Mouse (Mus musculus) ES-Bruce4 (cell line): ENCODE measurements around the gene Plekhm3. TPM values are rescaled to one million over a fixed set of nuclear protein-coding genes. Genes with fewer than 3 reads are reported as not detected.

Experiments
- H3K27ac ChIP-seq: 2 replicates; pipeline ENCODE4 v1.5.1; 2012; ENCODE audit warnings: low read length, inconsistent platforms; ENCODE audit not compliant: insufficient read depth
- H3K27me3 ChIP-seq: 2 replicates; pipeline ENCODE4 v1.6.1; 2012; ENCODE audit warnings: mild to moderate bottlenecking, low read length, inconsistent platforms; ENCODE audit not compliant: control insufficient read depth, poor library complexity, insufficient read depth, severe bottlenecking
- H3K36me3 ChIP-seq: 2 replicates; pipeline ENCODE4 v1.6.1; 2012; ENCODE audit warnings: inconsistent platforms, mild to moderate bottlenecking, low read length, moderate library complexity; ENCODE audit not compliant: control insufficient read depth, poor library complexity, insufficient read depth, severe bottlenecking
- H3K4me1 ChIP-seq: one replicate; pipeline ENCODE4 v1.8.1; 2011; ENCODE audit warnings: low read length; ENCODE audit not compliant: control insufficient read depth, insufficient read depth
- H3K4me3 ChIP-seq: 2 replicates; pipeline ENCODE4 v1.5.1; 2011; ENCODE audit warnings: low read depth, mild to moderate bottlenecking, low read length
- H3K9ac ChIP-seq: 2 replicates; pipeline ENCODE4 v1.6.1; 2012; ENCODE audit warnings: low read depth, mild to moderate bottlenecking, inconsistent platforms; ENCODE audit not compliant: poor library complexity, severe bottlenecking
- H3K9me3 ChIP-seq: replicated peaks from 2 replicates; pipeline ENCODE4 v1.6.1; 2012; ENCODE audit warnings: mild to moderate bottlenecking, low read length, inconsistent platforms; ENCODE audit not compliant: control insufficient read depth, poor library complexity, insufficient read depth, severe bottlenecking
- CTCF ChIP-seq: IDR thresholded peaks from one replicate; pipeline ENCODE4 v1.8.1; 2011; ENCODE audit warnings: low read depth, low read length
- EP300 ChIP-seq: IDR thresholded peaks from 2 replicates; pipeline ENCODE4 v1.6.1; 2011; ENCODE audit warnings: low read depth, low read length; ENCODE audit not compliant: insufficient read depth
- POLR2A ChIP-seq: IDR thresholded peaks from one replicate; pipeline ENCODE4 v1.8.1; 2011; ENCODE audit warnings: low read length; ENCODE audit not compliant: insufficient read depth
- polyA plus RNA-seq: library from polyadenylated mRNA; stranded (reverse); fragments of >200 nt; gene quantifications from 2 replicates; pipeline ENCODE4 v1.2.4, GENCODE M21; 2011; ENCODE audit warnings: low read depth; ENCODE audit not compliant: missing spikeins, insufficient read depth, insufficient read length

Plekhm3 gene
- polyA plus RNA-seq, 1 experiment: 9.5 TPM

DNA sequence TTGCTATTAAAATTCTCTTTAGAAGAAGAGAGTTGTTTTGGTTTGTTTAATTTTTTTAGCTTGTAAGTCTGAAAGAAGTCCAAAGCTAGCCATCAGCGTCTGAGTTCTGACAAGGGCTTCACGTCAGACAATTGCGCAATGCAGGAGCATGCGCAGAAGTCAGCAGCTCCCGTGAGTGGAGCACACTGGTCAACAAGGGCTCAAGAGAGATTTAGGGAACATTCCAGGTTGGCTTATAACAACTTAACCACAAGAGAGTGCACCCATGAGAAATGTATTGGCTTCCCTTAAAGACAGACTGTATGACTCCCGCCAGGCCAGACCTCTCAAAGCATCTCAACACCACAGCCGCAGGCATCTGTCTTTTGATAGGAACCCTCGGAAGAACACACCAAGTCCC is 203.5 kb downstream of the Plekhm3 start:
- Histone ChIP-seq H3K9ac (no peak overlapping the region), H3K36me3 (no peaks in the 10 kb centered on the region), H3K4me3 (no peak overlapping the region), H3K27ac (no peak overlapping the region), H3K9me3 (no peaks in the 10 kb centered on the region), H3K27me3 (no peaks in the 10 kb centered on the region), H3K4me1 (no peaks in the 10 kb centered on the region)
- TF ChIP-seq CTCF (no peak), EP300 (no peak), POLR2A (no peak)

DNA sequence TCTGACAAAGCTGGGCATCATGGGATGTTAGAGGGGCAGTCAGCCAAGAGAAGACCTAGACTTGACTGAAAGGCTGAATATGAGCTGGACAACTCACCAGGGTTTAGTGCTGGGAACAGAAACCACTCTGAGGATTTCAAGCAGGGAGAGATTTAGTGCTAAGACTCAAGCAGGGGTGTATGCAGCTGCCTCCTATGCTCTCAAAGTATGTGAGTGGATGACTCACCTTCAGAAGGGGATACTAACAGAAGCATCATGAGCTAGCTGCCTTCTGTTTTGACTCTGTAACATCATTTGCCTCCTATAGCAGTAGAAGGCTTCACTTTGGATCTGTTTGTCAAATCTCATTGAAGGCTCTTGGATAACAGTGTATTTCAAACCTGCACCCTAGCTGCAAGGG is 212.0 kb downstream of the Plekhm3 start:
- Histone ChIP-seq H3K4me1 (no peaks in the 10 kb centered on the region), H3K27me3 (no peaks in the 10 kb centered on the region), H3K4me3 (no peak overlapping the region), H3K9me3 (no peaks in the 10 kb centered on the region), H3K36me3 (no peaks in the 10 kb centered on the region), H3K9ac (no peak overlapping the region), H3K27ac (no peak overlapping the region)
- TF ChIP-seq EP300 (no peak), CTCF (no peak), POLR2A (no peak)

- Histone ChIP-seq H3K27me3 (no peaks in the 10 kb centered on the region), H3K27ac (no peak overlapping the region), H3K9me3 (no peaks in the 10 kb centered on the region), H3K4me1 (no peaks in the 10 kb centered on the region), H3K36me3 (no peaks in the 10 kb centered on the region), H3K9ac (no peak overlapping the region), H3K4me3 (no peak overlapping the region)
- TF ChIP-seq CTCF (no peak), EP300 (no peak), POLR2A (no peak)
These were observed 213.7 kb downstream of the Plekhm3 start for GRCm38 (mm10) chr1:64742741-64743408.

GRCm38 (mm10) chr1:64738661-64739082 is 218.0 kb downstream of the Plekhm3 start:
- H3K36me3 ChIP-seq: peaks cover 13% of the 10 kb centered on the region
- peak overlapping the region; percentile 52 for H3K4me3 ChIP-seq
- no peaks in the 10 kb centered on the region for H3K9me3 ChIP-seq
- no peaks in the 10 kb centered on the region for H3K4me1 ChIP-seq
- peak overlapping the region; percentile 73 for H3K9ac ChIP-seq
- TF ChIP-seq EP300: no peak
- no peaks in the 10 kb centered on the region for H3K27me3 ChIP-seq
- no peak overlapping the region for H3K27ac ChIP-seq

- peaks cover 13% of the 10 kb centered on the region for H3K36me3 ChIP-seq
- peak overlapping the region; percentile 73 for H3K9ac ChIP-seq
- peak overlapping the region; percentile 59 for H3K27ac ChIP-seq
- no peaks in the 10 kb centered on the region for H3K4me1 ChIP-seq
- peak overlapping the region; percentile 69 for H3K4me3 ChIP-seq
- no peaks in the 10 kb centered on the region for H3K9me3 ChIP-seq
- no peaks in the 10 kb centered on the region for H3K27me3 ChIP-seq
- TF ChIP-seq POLR2A (no peak), EP300 (no peak)
These were observed 218.5 kb downstream of the Plekhm3 start for GRCm38 (mm10) chr1:64738180-64738555.

- peak within 1 kb of the TSS; percentile 68 for H3K27ac ChIP-seq
- H3K9me3 ChIP-seq: no peaks in the 10 kb centered on the region
- peak within 1 kb of the TSS; percentile 96 for H3K9ac ChIP-seq
- peak within 1 kb of the TSS; percentile 69 for H3K4me3 ChIP-seq
- no peaks in the 10 kb centered on the region for H3K27me3 ChIP-seq
- TF ChIP-seq POLR2A (peak; percentile 88), EP300 (peak; percentile 27; the same call in 1 of the 2 replicates), CTCF (peak; percentile 1)
- H3K4me1 ChIP-seq: no peaks in the 10 kb centered on the region
- peaks cover 13% of the 10 kb centered on the region for H3K36me3 ChIP-seq
These were observed 219.0 kb downstream of the Plekhm3 start, which contains the start of gene Fzd5 for GRCm38 (mm10) chr1:64737502-64738179. Gene Fzd5, minus strand, starts transcription at chr1:64737751.
